In the genomic region with DNA sequence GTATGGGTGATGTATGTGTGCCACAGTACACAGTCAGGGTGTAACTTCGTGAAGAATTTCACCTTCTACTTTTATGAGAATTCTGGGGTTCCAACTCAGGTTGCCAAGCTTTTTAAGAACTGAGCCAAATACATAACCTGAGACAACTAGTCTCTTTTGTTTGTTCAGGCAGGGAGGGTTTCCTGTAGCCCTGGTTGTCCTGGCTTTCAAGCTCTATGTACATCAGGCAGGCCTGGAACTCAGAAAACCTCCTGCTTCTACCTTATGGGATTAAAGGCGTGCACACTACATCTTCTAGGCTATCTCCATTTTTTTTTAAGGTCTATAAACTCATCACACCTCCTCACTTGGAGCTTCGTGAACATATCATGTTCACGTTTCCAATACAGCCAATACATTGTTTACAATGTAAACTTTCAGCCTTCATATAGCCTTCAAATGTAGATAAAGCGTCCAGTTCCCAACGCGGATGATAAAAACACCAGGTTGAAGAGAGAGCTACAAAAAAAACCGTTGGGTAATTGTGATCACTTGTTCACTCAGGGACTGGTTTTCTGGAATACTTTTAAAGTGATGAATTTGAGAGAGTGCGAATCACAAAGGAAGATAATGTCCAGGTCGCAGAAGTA, we compare ENCODE assay signal across 8 mouse cellular contexts. TPM values are rescaled to one million over a fixed set of nuclear protein-coding genes. Genes with fewer than 3 reads are reported as not detected.
DNase-seq lines count a peak whose midpoint lies in the region; ATAC-seq lines count a peak whose summit lies in the region.

No protein-coding gene starts in this region.

- DNase-seq in kidney, postnatal 14 days: no peak
- DNase-seq in NIH3T3 (ENCODE audit: low read depth): peak; percentile 20
- no peak for DNase-seq in midbrain, embryonic 11.5 days (ENCODE audit: low spot score, missing footprints)
- DNase-seq in frontal cortex, adult 2 months (ENCODE audit: extremely low spot score in 1 of 2, low spot score in 1 of 2): no peak

- H3K9me3 ChIP-seq in kidney, embryonic 14.5 days (ENCODE audit: control insufficient read depth, low read length): no peaks in the 10 kb centered on the region
- no peaks in the 10 kb centered on the region for H3K9me3 ChIP-seq in forebrain, embryonic 16.5 days (ENCODE audit: control insufficient read depth, low read length)
- no peaks in the 10 kb centered on the region for H3K9me3 ChIP-seq in midbrain, embryonic 11.5 days (ENCODE audit: control insufficient read depth, low read length)

- peak overlapping the region; percentile 95 for H3K9ac ChIP-seq in kidney, embryonic 14.5 days (ENCODE audit: low read depth, low read length)
- H3K9ac ChIP-seq in forebrain, embryonic 16.5 days (replicated peaks; ENCODE audit: low read depth, low read length): peak overlapping the region; percentile 99
- H3K9ac ChIP-seq in midbrain, embryonic 11.5 days (ENCODE audit: low read length): peak overlapping the region; percentile 97

- no peak for ATAC-seq in kidney, embryonic 14.5 days (ENCODE audit: low FRiP score, low TSS enrichment)
- ATAC-seq in forebrain, embryonic 16.5 days: no peak
- no peak for ATAC-seq in midbrain, embryonic 11.5 days (ENCODE audit: low FRiP score)
- no peak for ATAC-seq in megakaryocyte progenitor cell, adult 5-6 weeks (replicated peaks; ENCODE audit: poor library complexity)
- ATAC-seq in monocyte, adult 5-6 weeks (replicated peaks; ENCODE audit: insufficient number of reproducible peaks, low FRiP score, low TSS enrichment, poor library complexity, severe bottlenecking): no peak

- peaks cover 17% of the 10 kb centered on the region for H3K36me3 ChIP-seq in kidney, embryonic 14.5 days (ENCODE audit: control insufficient read depth, insufficient read depth, low read length)
- H3K36me3 ChIP-seq in forebrain, embryonic 16.5 days (ENCODE audit: control insufficient read depth, insufficient read depth): no peaks in the 10 kb centered on the region
- no peaks in the 10 kb centered on the region for H3K36me3 ChIP-seq in midbrain, embryonic 11.5 days (ENCODE audit: control insufficient read depth, insufficient read depth, low read length)

- H3K4me3 ChIP-seq in kidney, embryonic 14.5 days (ENCODE audit: low read length): peak overlapping the region; percentile 94
- H3K4me3 ChIP-seq in forebrain, embryonic 16.5 days (replicated peaks; ENCODE audit: low read length): peak overlapping the region; percentile 98
- peak overlapping the region; percentile 89 for H3K4me3 ChIP-seq in midbrain, embryonic 11.5 days (ENCODE audit: low read depth, low read length)

- peak overlapping the region; percentile 67 for H3K4me2 ChIP-seq in kidney, embryonic 14.5 days (replicated peaks; ENCODE audit: low read depth, low read length)
- H3K4me2 ChIP-seq in forebrain, embryonic 16.5 days (ENCODE audit: low read length): peak overlapping the region; percentile 70
- H3K4me2 ChIP-seq in midbrain, embryonic 11.5 days: peak overlapping the region; percentile 72

- H3K27ac ChIP-seq in kidney, embryonic 14.5 days (ENCODE audit: low read depth, low read length): peak overlapping the region; percentile 95
- H3K27ac ChIP-seq in forebrain, embryonic 16.5 days (ENCODE audit: low read length): peak overlapping the region; percentile 94
- H3K27ac ChIP-seq in midbrain, embryonic 11.5 days (ENCODE audit: low read depth, low read length): peak overlapping the region; percentile 84

- peaks cover 22% of the 10 kb centered on the region for H3K4me1 ChIP-seq in kidney, embryonic 14.5 days (ENCODE audit: control insufficient read depth, insufficient read depth, low read length)
- H3K4me1 ChIP-seq in forebrain, embryonic 16.5 days (replicated peaks; ENCODE audit: control insufficient read depth, insufficient read depth, low read length): peaks cover 29% of the 10 kb centered on the region
- H3K4me1 ChIP-seq in midbrain, embryonic 11.5 days (ENCODE audit: control insufficient read depth, insufficient read depth, low read length): peaks cover 6% of the 10 kb centered on the region

- H3K27me3 ChIP-seq in kidney, embryonic 14.5 days (ENCODE audit: control insufficient read depth, insufficient read depth, low read length): no peaks in the 10 kb centered on the region
- H3K27me3 ChIP-seq in forebrain, embryonic 16.5 days (replicated peaks; ENCODE audit: control insufficient read depth, insufficient read depth, low read length): no peaks in the 10 kb centered on the region
- H3K27me3 ChIP-seq in midbrain, embryonic 11.5 days (ENCODE audit: control insufficient read depth, insufficient read depth, low read length): no peaks in the 10 kb centered on the region

- 16% methylated on average over 10 of the region's 10 CpGs for WGBS in kidney, embryonic 14.5 days
- 28% methylated on average over 10 of the region's 10 CpGs for WGBS in forebrain, embryonic 16.5 days
- 35% methylated on average over 10 of the region's 10 CpGs for WGBS in midbrain, embryonic 11.5 days

RNA-seq across cellular contexts. Expression of a gene that starts 13.4 kb away (rescaled TPM):
- 122 and 142 TPM in 2 replicates for polyA plus RNA-seq in kidney, embryonic 14.5 days (2014; fragmentation: Nextera tagmentation; extraction: Ambion mirVana)
- 221 and 253 TPM in 2 replicates for polyA plus RNA-seq in forebrain, embryonic 16.5 days (2015; fragmentation: Nextera tagmentation; extraction: Ambion mirVana)
- polyA plus RNA-seq in midbrain, embryonic 11.5 days (2014; fragmentation: Nextera tagmentation; extraction: Ambion mirVana): 161 and 164 TPM in 2 replicates
- total RNA-seq in megakaryocyte progenitor cell, adult 5-6 weeks (2015): 56.3 and 69.5 TPM in 2 replicates
- total RNA-seq in megakaryocyte progenitor cell, adult 5-6 weeks (2017): 45.0 and 69.6 TPM in 2 replicates
- polyA plus RNA-seq in frontal cortex, adult 2 months (2012; rRNA removed): 145 TPM in 2 replicates
- total RNA-seq in monocyte, adult 5-6 weeks (2017): 26.4 to 57.7 TPM (median 47.4 TPM) in 3 replicates

RNA-seq across cellular contexts. Expression of a gene that starts 13.5 kb away (rescaled TPM):
- polyA plus RNA-seq in kidney, embryonic 14.5 days (2014; fragmentation: Nextera tagmentation; extraction: Ambion mirVana): 99.3 and 198 TPM in 2 replicates
- polyA plus RNA-seq in forebrain, embryonic 16.5 days (2015; fragmentation: Nextera tagmentation; extraction: Ambion mirVana): 134 and 143 TPM in 2 replicates
- polyA plus RNA-seq in midbrain, embryonic 11.5 days (2014; fragmentation: Nextera tagmentation; extraction: Ambion mirVana): 146 and 160 TPM in 2 replicates
- total RNA-seq in megakaryocyte progenitor cell, adult 5-6 weeks (2015): 113 and 117 TPM in 2 replicates
- 62.3 and 78.3 TPM in 2 replicates for total RNA-seq in megakaryocyte progenitor cell, adult 5-6 weeks (2017)
- 32.6 and 33.6 TPM in 2 replicates for polyA plus RNA-seq in frontal cortex, adult 2 months (2012; rRNA removed)
- total RNA-seq in monocyte, adult 5-6 weeks (2017): 19.7 to 37.0 TPM (median 20.6 TPM) in 3 replicates
